Mouse (Mus musculus) embryonic facial prominence, embryonic 12.5 days (tissue): ENCODE data around the gene Pgm5. TPM values are rescaled to one million over a fixed set of nuclear protein-coding genes. Genes with fewer than 3 reads are reported as not detected.

Source experiments
- ATAC-seq: fragments of 200-750 bp; cut with Nextera tagmentation; 2 replicates; pipeline ENCODE4 v1.8.0; 2017; ENCODE audit not compliant: insufficient number of reproducible peaks, insufficient read depth, low FRiP score, low TSS enrichment
- H3K27ac ChIP-seq: fragments of 300-500 bp; sonication (generic); 2 replicates; pipeline ENCODE4 v1.5.1; 2016; ENCODE audit warnings: mild to moderate bottlenecking
- H3K27me3 ChIP-seq: fragments of 300-500 bp; sonication (generic); 2 replicates; pipeline ENCODE4 v1.6.1; 2016; ENCODE audit warnings: mild to moderate bottlenecking, moderate library complexity
- H3K36me3 ChIP-seq: fragments of 300-500 bp; sonication (generic); 2 replicates; pipeline ENCODE4 v1.6.1; 2016; ENCODE audit warnings: mild to moderate bottlenecking
- H3K4me1 ChIP-seq: fragments of 300-500 bp; sonication (generic); 2 replicates; pipeline ENCODE4 v1.6.1; 2016
- H3K4me2 ChIP-seq: fragments of 300-500 bp; sonication (generic); replicated peaks from 2 replicates; pipeline ENCODE4 v1.6.1; 2016; ENCODE audit warnings: mild to moderate bottlenecking, moderate library complexity
- H3K4me3 ChIP-seq: fragments of 300-500 bp; sonication (generic); 2 replicates; pipeline ENCODE4 v1.5.1; 2016; ENCODE audit warnings: mild to moderate bottlenecking
- H3K9ac ChIP-seq: fragments of 300-500 bp; sonication (generic); 2 replicates; pipeline ENCODE4 v1.6.1; 2016; ENCODE audit warnings: mild to moderate bottlenecking, moderate library complexity
- H3K9me3 ChIP-seq: fragments of 300-500 bp; sonication (generic); 2 replicates; pipeline ENCODE4 v1.6.1; 2016; ENCODE audit warnings: mild to moderate bottlenecking, moderate library complexity
- WGBS: fragments of 180-500 bp; shearing (Covaris S2); methylation state at CpG from one replicate; pipeline ENCODE4 v1.1.7; 2016; 5-methylcytosine and 5-hydroxymethylcytosine counted together
- polyA plus RNA-seq: library from polyadenylated mRNA; unstranded; fragments of >200 nt; fragmentation: Nextera tagmentation; extraction: Ambion mirVana; gene quantifications from 2 replicates; pipeline ENCODE4 v1.2.1, GENCODE M21; 2016

Gene Pgm5
- polyA plus RNA-seq, 1 experiment from 2014 or later, result 3.3 TPM

DNA sequence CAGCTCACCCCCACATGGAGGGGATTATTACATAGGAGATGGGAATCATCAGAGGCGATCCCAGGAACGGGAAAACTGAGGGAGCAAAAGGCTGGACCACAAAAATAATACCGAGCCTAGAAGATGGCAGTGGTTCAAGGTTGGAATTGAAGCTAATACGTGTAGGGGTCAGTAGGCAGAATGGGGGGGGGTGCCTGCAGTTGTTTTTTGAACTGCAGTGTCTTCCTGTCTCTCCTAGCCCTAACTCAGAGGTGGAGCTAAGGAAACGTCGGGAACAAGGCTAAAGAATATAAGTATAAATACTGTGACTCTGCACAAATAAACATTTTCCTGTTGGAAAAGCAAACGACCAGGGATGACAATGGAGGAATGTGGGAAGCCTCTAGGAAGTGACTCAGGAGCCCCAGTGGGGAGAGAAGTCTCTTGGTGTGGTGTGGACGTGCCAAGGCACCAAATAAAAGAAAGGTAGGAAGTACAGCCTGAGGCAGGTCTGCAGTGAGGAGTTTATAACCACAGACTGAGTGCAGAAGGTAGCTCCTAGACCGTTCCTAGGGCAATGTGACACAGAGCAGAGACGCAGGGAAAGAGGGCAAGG is 189.2 kb downstream of the Pgm5 start:
- Histone ChIP-seq H3K27me3 (no peaks in the 10 kb centered on the region), H3K4me1 (peaks cover 7% of the 10 kb centered on the region; the same call in 1 of the 2 replicates), H3K9me3 (no peaks in the 10 kb centered on the region), H3K4me2 (no peak overlapping the region), H3K9ac (no peak overlapping the region), H3K27ac (no peak overlapping the region), H3K36me3 (no peaks in the 10 kb centered on the region), H3K4me3 (no peak overlapping the region)
- no peak for ATAC-seq
- WGBS, result 68% methylated on average over 10 of the region's 10 CpGs

DNA sequence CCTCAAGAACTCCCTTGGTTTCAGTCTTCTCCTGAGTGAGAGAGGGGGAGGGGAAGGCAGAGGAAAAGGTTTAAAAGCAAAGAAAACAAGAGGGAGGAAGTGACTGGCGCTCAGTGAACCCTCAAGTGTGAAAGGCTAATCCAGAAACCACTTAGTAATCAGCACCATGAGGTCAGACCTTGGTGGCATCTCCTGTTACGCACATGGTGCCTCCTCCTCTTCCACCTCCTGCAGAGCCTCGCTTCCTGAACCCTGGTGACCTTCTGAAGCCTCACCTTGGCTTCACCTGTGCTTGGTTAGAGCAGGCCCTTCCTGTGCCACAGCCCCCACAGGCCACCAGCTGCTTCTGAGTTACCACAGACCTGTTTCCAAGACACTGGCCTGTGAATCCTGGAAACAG is 190.1 kb downstream of the Pgm5 start:
- Histone ChIP-seq H3K9ac (no peak overlapping the region), H3K4me2 (no peak overlapping the region), H3K27ac (peak overlapping the region; percentile 41; the same call in 1 of the 2 replicates), H3K4me1 (peaks cover 7% of the 10 kb centered on the region; the same call in 1 of the 2 replicates), H3K27me3 (no peaks in the 10 kb centered on the region), H3K36me3 (no peaks in the 10 kb centered on the region), H3K9me3 (no peaks in the 10 kb centered on the region), H3K4me3 (no peak overlapping the region)
- 20% methylated on average over 3 of the region's 3 CpGs for WGBS
- ATAC-seq, result no peak

DNA sequence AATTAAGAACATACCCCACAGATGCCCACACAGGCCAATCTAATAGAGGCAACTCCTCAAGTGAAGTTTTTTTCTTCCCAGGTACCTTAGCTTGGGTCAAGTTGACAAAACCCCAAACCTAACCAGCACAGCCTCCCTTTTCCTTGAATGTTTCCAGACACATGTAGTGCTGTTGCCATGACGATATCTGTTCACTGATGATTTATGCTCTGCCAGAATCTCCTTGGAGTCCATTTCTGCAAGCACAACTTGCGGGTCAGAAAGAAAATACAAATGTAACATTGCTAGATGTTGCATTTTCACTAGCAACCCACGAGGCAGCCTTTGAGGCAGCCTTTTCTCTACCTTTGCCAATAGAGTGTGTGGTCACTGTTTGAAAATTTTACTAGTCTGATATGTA is 194.1 kb downstream of the Pgm5 start:
- Histone ChIP-seq H3K4me1 (peaks cover 7% of the 10 kb centered on the region; the same call in 1 of the 2 replicates), H3K27me3 (no peaks in the 10 kb centered on the region), H3K4me2 (no peak overlapping the region), H3K4me3 (no peak overlapping the region), H3K36me3 (no peaks in the 10 kb centered on the region), H3K9ac (no peak overlapping the region), H3K9me3 (no peaks in the 10 kb centered on the region), H3K27ac (no peak overlapping the region)
- WGBS, result 81% methylated on average over 3 of the region's 3 CpGs
- ATAC-seq, result no peak

DNA sequence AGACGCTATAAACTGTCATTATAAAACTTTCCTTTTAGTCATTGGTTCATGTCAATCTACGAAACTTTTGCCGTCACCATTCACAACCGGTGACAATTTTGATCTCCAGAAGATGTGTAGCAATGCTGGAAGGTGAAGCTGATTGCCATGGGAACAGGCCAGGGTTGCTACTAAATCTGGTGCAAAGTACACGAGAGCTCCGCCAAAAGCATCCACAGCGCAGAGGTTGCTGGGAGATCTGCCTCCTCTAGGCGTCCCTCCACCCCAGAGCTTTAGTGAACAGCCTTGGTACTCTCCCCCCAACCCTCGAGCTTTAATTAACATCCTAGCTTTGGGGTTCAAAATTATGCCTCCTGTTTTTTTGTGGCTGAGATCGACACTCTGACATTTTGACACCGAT is 195.9 kb downstream of the Pgm5 start:
- Histone ChIP-seq H3K27ac (no peak overlapping the region), H3K4me3 (no peak overlapping the region), H3K27me3 (no peaks in the 10 kb centered on the region), H3K9ac (no peak overlapping the region), H3K9me3 (no peaks in the 10 kb centered on the region), H3K4me1 (no peaks in the 10 kb centered on the region), H3K36me3 (no peaks in the 10 kb centered on the region), H3K4me2 (no peak overlapping the region)
- no peak for ATAC-seq
- 80% methylated on average over 11 of the region's 11 CpGs for WGBS

DNA sequence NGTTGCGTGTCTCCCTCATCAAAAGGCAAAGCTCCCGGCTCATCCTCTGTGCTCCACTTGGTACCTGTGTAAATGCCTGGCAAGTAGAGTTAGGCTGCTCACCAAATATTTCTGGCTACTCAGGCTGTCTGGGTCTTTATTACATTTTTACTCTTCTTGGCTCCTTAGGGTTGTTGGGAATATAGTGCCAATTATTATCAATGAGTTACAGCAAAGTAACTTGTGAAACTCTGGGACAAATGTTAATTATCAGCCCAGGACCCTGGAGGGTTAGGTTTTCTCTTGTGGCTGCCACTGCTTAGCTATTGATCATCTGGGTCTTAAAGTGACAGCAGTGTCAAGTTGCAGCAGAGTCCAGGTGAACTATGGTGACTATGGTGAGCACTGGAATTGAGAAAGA is 199.3 kb downstream of the Pgm5 start:
- Histone ChIP-seq H3K4me2 (no peak overlapping the region), H3K4me1 (no peaks in the 10 kb centered on the region), H3K27ac (no peak overlapping the region), H3K9ac (no peak overlapping the region), H3K9me3 (no peaks in the 10 kb centered on the region), H3K36me3 (no peaks in the 10 kb centered on the region), H3K4me3 (no peak overlapping the region), H3K27me3 (no peaks in the 10 kb centered on the region)
- WGBS, result 88% methylated on average over 2 of the region's 2 CpGs
- ATAC-seq, result no peak

DNA sequence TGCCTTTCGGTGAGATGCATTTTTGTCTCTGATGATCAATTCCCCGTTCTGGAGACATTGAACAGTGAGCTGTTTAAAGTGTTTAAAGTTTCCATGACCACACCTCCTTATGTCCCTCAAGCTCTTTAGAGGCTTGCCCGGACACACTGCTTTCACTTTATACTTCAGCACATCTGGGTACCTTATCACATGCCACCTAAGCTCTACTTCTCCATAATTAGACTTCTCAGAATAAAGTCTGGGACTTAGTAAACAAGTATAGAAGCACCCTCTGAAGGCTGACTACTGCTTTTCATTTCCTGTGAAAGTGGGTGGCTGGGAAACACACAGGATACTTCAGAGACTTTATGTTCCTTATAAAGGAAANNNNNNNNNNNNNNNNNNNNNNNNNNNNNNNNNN is 204.7 kb downstream of the Pgm5 start:
- Histone ChIP-seq H3K36me3 (no peaks in the 10 kb centered on the region), H3K4me2 (no peak overlapping the region)
- 76% methylated on average over 3 of the region's 3 CpGs for WGBS

DNA sequence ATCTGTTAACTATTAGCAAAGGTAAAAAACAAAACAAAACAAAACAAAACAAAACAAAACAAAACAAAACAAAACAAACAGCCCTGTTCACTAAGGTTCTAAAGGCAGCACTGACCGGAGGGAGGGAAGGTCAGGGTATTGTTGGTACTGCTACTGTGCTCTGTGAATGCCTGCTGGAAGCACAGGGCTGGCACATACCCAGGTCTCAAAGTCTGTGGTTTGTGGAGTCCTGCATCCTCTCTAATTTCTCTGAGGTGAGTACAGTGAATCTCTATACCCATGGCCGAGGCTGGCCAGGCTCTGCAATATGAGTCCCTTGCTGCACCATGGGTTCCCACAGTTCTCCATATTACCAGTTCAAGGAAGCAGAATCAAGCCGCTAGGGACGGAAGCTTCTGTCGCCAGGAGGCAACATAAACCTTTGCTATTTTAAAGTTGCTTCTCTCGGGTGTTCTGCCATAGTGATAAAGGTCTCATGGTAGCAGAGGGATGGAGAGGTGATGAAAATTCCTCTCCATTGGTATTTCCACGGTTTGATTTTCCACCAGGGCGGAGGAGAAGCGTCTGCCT is 208.3 kb downstream of the Pgm5 start:
- ATAC-seq, result no peak
- Histone ChIP-seq H3K4me2 (no peak overlapping the region), H3K27me3 (no peaks in the 10 kb centered on the region), H3K4me3 (no peak overlapping the region), H3K9ac (no peak overlapping the region), H3K27ac (no peak overlapping the region), H3K4me1 (peaks cover 3% of the 10 kb centered on the region; the same call in 1 of the 2 replicates), H3K9me3 (no peaks in the 10 kb centered on the region), H3K36me3 (no peaks in the 10 kb centered on the region)
- 64% methylated on average over 9 of the region's 9 CpGs for WGBS

More for the DNA sequence above, 204.7 kb downstream of the Pgm5 start:
- no peak overlapping the region for H3K9ac ChIP-seq
- no peaks in the 10 kb centered on the region for H3K9me3 ChIP-seq
- H3K4me1 ChIP-seq, result peaks cover 3% of the 10 kb centered on the region; the same call in 1 of the 2 replicates
- ATAC-seq, result no peak
- no peak overlapping the region for H3K27ac ChIP-seq
- no peaks in the 10 kb centered on the region for H3K27me3 ChIP-seq
- no peak overlapping the region for H3K4me3 ChIP-seq

DNA sequence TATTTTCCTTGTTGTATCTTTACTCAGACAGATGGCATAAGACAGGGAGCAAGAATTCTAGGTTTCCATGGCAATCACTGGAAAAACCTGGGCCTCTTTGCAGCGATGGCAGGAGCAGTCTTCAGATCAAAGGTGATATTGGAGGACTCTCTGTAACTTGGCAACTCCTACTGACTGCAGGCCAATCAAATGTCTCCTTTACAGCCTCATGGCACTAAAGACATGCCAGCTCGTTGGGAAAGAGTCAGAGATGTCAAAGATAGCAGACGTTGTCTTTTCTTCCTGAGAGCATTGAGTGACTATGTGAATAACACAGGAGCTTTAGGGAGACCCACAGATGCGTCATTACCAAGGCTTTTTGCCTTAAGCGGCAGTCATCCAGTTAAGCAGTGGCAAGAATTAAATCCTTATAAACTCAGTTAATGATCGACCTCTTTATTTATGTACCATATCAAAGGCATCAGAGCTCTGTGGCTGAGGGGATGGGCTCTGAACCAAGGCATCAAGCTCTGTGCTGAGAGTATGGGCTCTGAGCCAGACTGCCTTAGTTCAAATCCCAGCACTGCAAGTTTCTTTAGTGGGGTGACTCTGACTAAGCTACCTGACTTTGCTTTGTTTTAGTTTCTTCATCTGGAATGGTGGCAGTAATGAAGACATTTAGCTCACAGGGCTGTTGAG is 209.2 kb downstream of the Pgm5 start:
- Histone ChIP-seq H3K36me3 (no peaks in the 10 kb centered on the region), H3K4me3 (no peak overlapping the region), H3K9me3 (no peaks in the 10 kb centered on the region), H3K27me3 (no peaks in the 10 kb centered on the region), H3K27ac (no peak overlapping the region), H3K9ac (no peak overlapping the region), H3K4me2 (no peak overlapping the region), H3K4me1 (peaks cover 3% of the 10 kb centered on the region; the same call in 1 of the 2 replicates)
- ATAC-seq, result no peak
- WGBS, result 53% methylated on average over 6 of the region's 6 CpGs

DNA sequence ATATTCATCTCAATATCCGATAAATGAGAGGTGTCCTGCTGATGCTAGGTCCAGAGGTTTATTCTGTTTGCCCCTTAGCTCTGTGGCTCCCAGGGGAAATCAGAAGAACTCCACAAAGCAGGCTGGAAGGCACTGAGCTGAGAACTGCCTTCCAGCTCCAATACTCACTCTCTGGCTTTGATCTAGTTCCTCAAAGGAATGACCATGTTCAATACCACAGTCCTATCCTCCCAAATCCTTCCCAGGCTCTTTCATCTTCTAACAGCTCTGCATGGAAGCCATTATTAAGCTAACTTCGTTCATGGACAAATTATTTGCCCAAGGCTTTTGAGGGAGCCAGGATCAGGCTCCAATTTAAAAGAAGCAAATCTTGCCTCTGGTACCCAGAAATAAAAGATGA is 210.1 kb downstream of the Pgm5 start:
- peaks cover 3% of the 10 kb centered on the region; the same call in 1 of the 2 replicates for H3K4me1 ChIP-seq
- no peak overlapping the region for H3K4me2 ChIP-seq
- H3K27ac ChIP-seq, result no peak overlapping the region
- H3K36me3 ChIP-seq, result no peaks in the 10 kb centered on the region
- no peaks in the 10 kb centered on the region for H3K9me3 ChIP-seq
- WGBS, result 38% methylated on average over 2 of the region's 2 CpGs
- H3K27me3 ChIP-seq, result no peaks in the 10 kb centered on the region
- no peak overlapping the region for H3K4me3 ChIP-seq
- no peak overlapping the region for H3K9ac ChIP-seq
- ATAC-seq, result no peak

DNA sequence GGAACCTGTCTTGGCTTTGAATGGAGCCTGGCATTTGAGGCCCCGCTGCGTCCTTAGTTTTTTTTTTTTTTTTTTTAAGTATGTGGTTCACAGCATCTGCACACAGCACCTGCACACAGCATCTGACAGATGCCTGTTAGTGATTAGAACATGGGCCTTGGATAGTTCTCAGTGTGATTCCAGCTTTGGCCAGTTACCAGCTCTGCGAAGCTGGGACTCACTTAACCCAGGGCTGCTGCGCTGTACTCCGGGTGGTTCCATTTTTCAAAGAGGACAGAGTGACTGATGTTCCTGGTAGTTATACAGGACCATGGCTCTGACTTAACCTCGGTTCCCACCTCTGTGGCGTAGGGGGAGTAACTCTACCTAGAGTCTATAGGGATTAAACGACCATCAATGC is 211.2 kb downstream of the Pgm5 start:
- Histone ChIP-seq H3K36me3 (no peaks in the 10 kb centered on the region), H3K4me3 (no peak overlapping the region), H3K9ac (no peak overlapping the region), H3K4me1 (peaks cover 3% of the 10 kb centered on the region; the same call in 1 of the 2 replicates), H3K4me2 (no peak overlapping the region), H3K9me3 (no peaks in the 10 kb centered on the region), H3K27ac (no peak overlapping the region), H3K27me3 (no peaks in the 10 kb centered on the region)
- ATAC-seq, result peak; percentile 47; the same call in 1 of the 2 replicates
- WGBS, result 68% methylated on average over 8 of the region's 8 CpGs

DNA sequence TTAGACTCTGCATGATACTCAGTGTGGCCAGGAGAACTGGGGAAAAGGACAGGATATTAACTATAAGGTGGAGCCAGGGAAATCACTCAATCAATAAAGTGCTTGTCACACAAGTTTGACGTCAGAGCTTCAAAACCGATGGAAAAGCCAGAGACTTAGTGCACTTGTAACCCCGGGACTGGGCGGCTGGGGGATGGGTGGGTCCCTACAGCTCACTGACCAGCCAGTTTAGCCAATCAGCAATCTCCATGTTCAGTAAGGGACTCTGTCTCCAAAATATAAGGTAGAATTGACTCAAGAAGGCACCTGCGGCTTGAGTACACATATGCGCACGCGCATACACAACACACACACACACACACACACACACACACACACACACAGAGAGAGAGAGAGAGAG is 213.6 kb downstream of the Pgm5 start:
- H3K4me2 ChIP-seq, result no peak overlapping the region
- H3K36me3 ChIP-seq, result no peaks in the 10 kb centered on the region
- no peak overlapping the region for H3K4me3 ChIP-seq
- H3K27me3 ChIP-seq, result no peaks in the 10 kb centered on the region
- no peaks in the 10 kb centered on the region for H3K4me1 ChIP-seq
- ATAC-seq, result no peak
- WGBS, result 79% methylated on average over 8 of the region's 8 CpGs
- H3K27ac ChIP-seq, result no peak overlapping the region
- no peak overlapping the region for H3K9ac ChIP-seq
- H3K9me3 ChIP-seq, result no peaks in the 10 kb centered on the region
